Mouse (Mus musculus) cortical plate, adult 2 months (tissue): ENCODE measurements around the gene Dyrk1a.

Experiments
- CTCF ChIP-seq: fragments of 200-500 bp; IDR thresholded peaks from 2 replicates; pipeline ENCODE4 v1.5.1; 2011; ENCODE audit warnings: mild to moderate bottlenecking, control low read depth, low read length; ENCODE audit not compliant: insufficient read depth; ENCODE audit errors: extremely low read depth
- POLR2A ChIP-seq: fragments of 200-500 bp; IDR thresholded peaks from 2 replicates; pipeline ENCODE4 v1.6.1; 2011; ENCODE audit warnings: mild to moderate bottlenecking, low read length, control low read depth; ENCODE audit not compliant: insufficient read depth; ENCODE audit errors: extremely low read depth

DNA sequence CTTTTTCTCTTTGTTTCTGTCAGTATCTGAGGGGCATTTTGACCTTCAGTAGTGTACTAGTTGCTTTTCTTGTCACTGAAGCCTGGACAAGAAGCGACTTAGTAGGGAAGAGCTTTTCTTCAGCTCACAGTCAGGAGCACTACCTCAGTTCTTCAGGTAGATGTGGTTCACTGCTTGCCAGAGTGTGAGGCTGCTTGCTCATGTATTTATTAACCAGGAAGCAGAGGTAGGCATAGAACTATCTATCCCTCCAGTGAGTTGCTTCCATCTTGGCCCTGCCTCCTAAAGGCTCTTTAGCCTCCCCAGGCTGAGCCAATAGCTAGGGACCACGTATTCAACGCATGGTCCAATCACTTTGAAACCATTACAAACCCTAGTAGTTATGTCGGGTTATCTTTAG, 112.0 kb downstream of the Dyrk1a start:
- TF ChIP-seq CTCF (no peak), POLR2A (no peak)
